ENCODE assay signal across 9 mouse cellular contexts in the genomic region with DNA sequence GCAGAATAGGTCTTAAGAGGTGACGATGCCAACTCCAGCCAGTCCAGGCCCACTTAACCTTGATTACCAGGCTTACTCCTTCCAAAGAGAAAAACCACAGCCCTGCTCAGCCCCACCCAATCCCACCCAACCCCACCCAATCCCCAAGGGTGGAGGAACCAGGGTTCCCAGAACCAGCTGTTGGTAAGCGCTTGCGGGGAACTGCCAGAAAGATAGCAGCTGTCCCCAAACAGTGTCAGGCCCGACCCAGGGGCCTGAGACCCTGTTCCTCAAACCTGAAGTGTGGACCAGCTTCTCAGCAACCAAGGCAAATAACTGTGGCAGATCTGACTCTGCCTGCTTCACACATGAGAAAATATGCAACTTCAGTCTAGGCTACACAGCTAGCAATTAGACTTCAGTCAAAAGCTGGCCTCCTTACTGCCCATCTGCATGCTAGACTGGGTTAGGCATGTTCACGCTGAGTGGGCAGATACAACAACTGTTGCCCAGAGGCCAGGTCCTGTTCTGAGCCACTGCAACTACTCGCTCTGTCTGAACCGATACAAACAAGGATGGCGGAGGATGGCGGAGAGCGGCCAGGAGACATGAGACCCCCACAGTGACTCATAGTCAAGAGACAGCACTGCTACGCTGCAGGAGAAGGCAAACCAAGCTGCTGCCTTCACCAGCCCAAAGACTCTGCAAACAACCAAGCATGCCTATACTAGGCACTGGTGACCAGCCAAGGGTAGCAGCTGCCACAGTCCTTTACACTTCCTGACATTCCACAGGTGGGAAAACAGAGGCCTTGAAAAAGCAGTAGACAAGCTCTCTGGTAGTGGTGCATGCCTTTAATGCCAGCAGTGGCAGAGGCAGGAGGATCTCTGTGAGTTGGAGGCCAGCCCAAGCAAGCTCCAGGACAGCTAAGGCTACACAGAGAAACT. TPM values are rescaled to one million over a fixed set of nuclear protein-coding genes. Genes with fewer than 3 reads are reported as not detected.
DNase-seq lines count a peak whose midpoint lies in the region; ATAC-seq and TF ChIP-seq lines count a peak whose summit lies in the region.
"Had no signal": no experiment of that assay in that cellular context is flagged by ENCODE, and none has a peak within 500 bp of the region (broad histone marks: within the 10 kb centered on the region; RNA-seq: fewer than 3 reads in every experiment).

No protein-coding gene starts in this region.

- WGBS in heart, embryonic 10.5 days: 78% methylated on average over 11 of the region's 11 CpGs
- 68% methylated on average over 11 of the region's 11 CpGs for WGBS in embryonic facial prominence, embryonic 15.5 days
- 29% methylated on average over 11 of the region's 11 CpGs for WGBS in liver, embryonic 13.5 days (ENCODE audit: insufficient replicate concordance)

- H3K4me1 ChIP-seq in heart, embryonic 10.5 days: peaks cover 67% of the 10 kb centered on the region
- H3K4me1 ChIP-seq in embryonic facial prominence, embryonic 15.5 days: peaks cover 75% of the 10 kb centered on the region
- H3K4me1 ChIP-seq in liver, embryonic 13.5 days (replicated peaks): peaks cover 81% of the 10 kb centered on the region

- no peaks in the 10 kb centered on the region for H3K36me3 ChIP-seq in heart, embryonic 10.5 days
- peaks cover 8% of the 10 kb centered on the region for H3K36me3 ChIP-seq in C2C12 (ENCODE audit: control insufficient read depth, insufficient read depth)
- no peaks in the 10 kb centered on the region for H3K36me3 ChIP-seq in embryonic facial prominence, embryonic 15.5 days
- no peaks in the 10 kb centered on the region for H3K36me3 ChIP-seq in liver, embryonic 13.5 days
- H3K36me3 ChIP-seq: limb, embryonic 12.5 days had no signal

- peak overlapping the region; percentile 64; the same call in 1 of the 2 replicates for H3K27ac ChIP-seq in heart, embryonic 10.5 days
- H3K27ac ChIP-seq in embryonic facial prominence, embryonic 15.5 days (replicated peaks): peak overlapping the region; percentile 58
- H3K27ac ChIP-seq in liver, embryonic 13.5 days: peak overlapping the region; percentile 94
- H3K27ac ChIP-seq: limb, embryonic 12.5 days had no signal

- H3K9ac ChIP-seq in embryonic facial prominence, embryonic 15.5 days: no peak overlapping the region
- H3K9ac ChIP-seq in liver, embryonic 13.5 days: peak overlapping the region; percentile 97
- H3K9ac ChIP-seq: limb, embryonic 12.5 days had no signal

- no peaks in the 10 kb centered on the region for H3K9me3 ChIP-seq in heart, embryonic 10.5 days
- H3K9me3 ChIP-seq in embryonic facial prominence, embryonic 15.5 days (replicated peaks): no peaks in the 10 kb centered on the region
- no peaks in the 10 kb centered on the region for H3K9me3 ChIP-seq in liver, embryonic 13.5 days (replicated peaks)
- H3K9me3 ChIP-seq: limb, embryonic 12.5 days had no signal

- no peak overlapping the region; the same call in 1 of the 2 replicates for H3K4me2 ChIP-seq in embryonic facial prominence, embryonic 15.5 days (replicated peaks)
- H3K4me2 ChIP-seq in liver, embryonic 13.5 days: peak overlapping the region; percentile 96
- H3K4me2 ChIP-seq: limb, embryonic 12.5 days had no signal

- intact Hi-C loops in heart, postnatal 14 days (cut with DNase I): no loop called here
- intact Hi-C loops in gastrocnemius, postnatal 14 days (cut with DNase I; ENCODE audit: low total_unique reads): no loop called here

- peak; percentile 83 for DNase-seq in heart, embryonic 10.5 days (ENCODE audit: low spot score)
- DNase-seq in heart, postnatal 14 days: no peak
- DNase-seq in liver, embryonic 13.5 days: peak; percentile 62
- DNase-seq in layer of hippocampus, postnatal 25 days (ENCODE audit: extremely low spot score in 1 of 2, low spot score in 1 of 2): no peak
- DNase-seq in gastrocnemius, postnatal 14 days: no peak
- DNase-seq in embryo, embryonic 11 days: no peak

- peak overlapping the region; percentile 18; the same call in 1 of the 2 replicates for H3K4me3 ChIP-seq in heart, embryonic 10.5 days
- H3K4me3 ChIP-seq in C2C12 (ENCODE audit: insufficient read depth, poor library complexity, severe bottlenecking): no peak overlapping the region
- no peak overlapping the region for H3K4me3 ChIP-seq in embryonic facial prominence, embryonic 15.5 days (replicated peaks)
- H3K4me3 ChIP-seq in liver, embryonic 13.5 days (replicated peaks): peak overlapping the region; percentile 34
- H3K4me3 ChIP-seq: limb, embryonic 12.5 days had no signal

- H3K79me3 ChIP-seq in C2C12 (ENCODE audit: low read depth): peaks cover 72% of the 10 kb centered on the region

- no peak overlapping the region for H3ac ChIP-seq in C2C12 (ENCODE audit: control insufficient read depth, insufficient read length, low read depth)

- TF ChIP-seq CTCF in C2C12 (IDR thresholded peaks at IDR 0.05; ENCODE audit: control insufficient read depth, insufficient read depth, insufficient read length): no peak

- ATAC-seq in embryonic facial prominence, embryonic 15.5 days (ENCODE audit: insufficient number of reproducible peaks, low FRiP score, low TSS enrichment, low read depth): no peak
- ATAC-seq in liver, embryonic 13.5 days (ENCODE audit: low read depth): peak; percentile 62

- H3K79me2 ChIP-seq in C2C12 (ENCODE audit: control insufficient read depth, insufficient read depth): peaks cover 83% of the 10 kb centered on the region

- H3K27me3 ChIP-seq in heart, embryonic 10.5 days (ENCODE audit: insufficient read depth, poor library complexity, severe bottlenecking): no peaks in the 10 kb centered on the region
- H3K27me3 ChIP-seq in C2C12 (ENCODE audit: control insufficient read depth, insufficient read depth, insufficient read length): no peaks in the 10 kb centered on the region
- no peaks in the 10 kb centered on the region for H3K27me3 ChIP-seq in embryonic facial prominence, embryonic 15.5 days
- no peaks in the 10 kb centered on the region for H3K27me3 ChIP-seq in liver, embryonic 13.5 days
- H3K27me3 ChIP-seq: limb, embryonic 12.5 days had no signal

TF ChIP-seq in C2C12, 6 proteins besides CTCF, POLR2A, EP300 and RAD21:
- TF ChIP-seq FOSL1 (IDR thresholded peaks at IDR 0.05; ENCODE audit: insufficient read depth, low read length, poor library complexity, severe bottlenecking) (no peak), MYOG (IDR thresholded peaks at IDR 0.05; ENCODE audit: control insufficient read depth, extremely low read depth, insufficient read length) (no peak), USF1 (IDR thresholded peaks at IDR 0.05; ENCODE audit: low read depth) (no peak), MYOD1 (IDR thresholded peaks at IDR 0.05; ENCODE audit: control insufficient read depth, insufficient read length, low read depth) (peak; percentile 98), MAX (IDR thresholded peaks at IDR 0.05) (no peak), CEBPB (IDR thresholded peaks at IDR 0.05; ENCODE audit: low read depth) (no peak)

RNA-seq across cellular contexts. Expression of gene Tspan14, which starts 4.0 kb away (rescaled TPM):
- 42.3 and 58.6 TPM in 2 replicates for polyA plus RNA-seq in heart, embryonic 10.5 days (2016; fragmentation: Nextera tagmentation; extraction: Ambion mirVana)
- 10 to 100 TPM; 27.9 to 28.7 TPM for total RNA-seq in heart, postnatal 14 days (2021)
- 41.5 TPM for polyA plus RNA-seq in C2C12 (2012; fragmentation: generic; extraction: Trizol)
- 84.7 and 86.6 TPM in 2 replicates for polyA plus RNA-seq in embryonic facial prominence, embryonic 15.5 days (2015; fragmentation: Nextera tagmentation; extraction: Ambion mirVana)
- polyA plus RNA-seq in liver, embryonic 13.5 days (2015; fragmentation: Nextera tagmentation; extraction: Ambion mirVana): 32.9 and 37.5 TPM in 2 replicates
- total RNA-seq in layer of hippocampus, postnatal 25 days (2021): 10 to 100 TPM; 40.9 to 41.0 TPM
- 10 to 100 TPM; 16.3 to 16.8 TPM for total RNA-seq in gastrocnemius, postnatal 14 days (2021)

RNA-seq across cellular contexts. Expression of gene Fam213a, which starts 51.0 kb away (rescaled TPM):
- polyA plus RNA-seq in heart, embryonic 10.5 days (2016; fragmentation: Nextera tagmentation; extraction: Ambion mirVana): 76.8 and 81.5 TPM in 2 replicates
- 10 to 100 TPM; 17.1 to 22.2 TPM for total RNA-seq in heart, postnatal 14 days (2021)
- 3.2 TPM for polyA plus RNA-seq in C2C12 (2012; fragmentation: generic; extraction: Trizol)
- polyA plus RNA-seq in embryonic facial prominence, embryonic 15.5 days (2015; fragmentation: Nextera tagmentation; extraction: Ambion mirVana): 89.0 and 91.4 TPM in 2 replicates
- 67.9 and 78.3 TPM in 2 replicates for polyA plus RNA-seq in liver, embryonic 13.5 days (2015; fragmentation: Nextera tagmentation; extraction: Ambion mirVana)
- 100 to 1,000 TPM; 160 to 181 TPM for total RNA-seq in layer of hippocampus, postnatal 25 days (2021)
- total RNA-seq in gastrocnemius, postnatal 14 days (2021): 1 to 10 TPM; 8.4 to 9.7 TPM

Comparison
In these comparisons a context has a peak if more than half of its experiments do, and no peak if none do; other contexts are left out.
1. DNase-seq: peak in heart, embryonic 10.5 days (single experiment) and liver, embryonic 13.5 days (single experiment); none in heart, postnatal 14 days (0 of 2), layer of hippocampus, postnatal 25 days (0 of 2), gastrocnemius, postnatal 14 days (single experiment) and embryo, embryonic 11 days (single experiment).
2. H3K4me3 ChIP-seq: peak in heart, embryonic 10.5 days (single experiment) and liver, embryonic 13.5 days (single experiment); none in C2C12 (single experiment) and embryonic facial prominence, embryonic 15.5 days (single experiment).
3. RNA of gene Fam213a, which starts 51.0 kb away (polyA plus RNA-seq): 89.0 to 91.4 TPM in embryonic facial prominence, embryonic 15.5 days, 76.8 to 81.5 TPM in heart, embryonic 10.5 days and 67.9 to 78.3 TPM in liver, embryonic 13.5 days; 3.2 TPM in C2C12 (single experiment); every median in the first group is over 10 times any median in the second.
4. Peak in every context shown above with its lines, with median percentiles within 50 percentile points of each other: H3K27ac ChIP-seq.